Mouse (Mus musculus): ENCODE results near the gene Pim1.
A peak's percentile ranks its signal among the peaks of the same experiment; 100 is the strongest.

Gene Pim1

GRCm38 (mm10) chr17:29528568-29529187 is 38.1 kb downstream of the Pim1 start:
- DNase-seq = peak in 1 of 2 experiments; percentile 42

GRCm38 (mm10) chr17:29530508-29530907 is 40.0 kb downstream of the Pim1 start:
- no peak for DNase-seq

GRCm38 (mm10) chr17:29531278-29531677 is 40.7 kb downstream of the Pim1 start:
- no peak for DNase-seq

GRCm38 (mm10) chr17:29531757-29532384 is 41.3 kb downstream of the Pim1 start:
- no peak for DNase-seq

GRCm38 (mm10) chr17:29533866-29534265 is 43.3 kb downstream of the Pim1 start:
- no peak for DNase-seq

GRCm38 (mm10) chr17:29540426-29540825 is 49.9 kb downstream of the Pim1 start:
- DNase-seq = no peak

GRCm38 (mm10) chr17:29541419-29541818 is 50.9 kb downstream of the Pim1 start:
- peak; percentile 76 to 89 for DNase-seq

- DNase-seq = no peak
Measured at GRCm38 (mm10) chr17:29542831-29543690, 52.5 kb downstream of the Pim1 start.

- DNase-seq = no peak
Measured at GRCm38 (mm10) chr17:29544064-29544463, 53.5 kb downstream of the Pim1 start.

- DNase-seq = no peak
Measured at GRCm38 (mm10) chr17:29545241-29545640, 54.7 kb downstream of the Pim1 start.
